Mouse (Mus musculus): Measurements from ENCODE around the gene Map4k2. TPM values are rescaled to one million over a fixed set of nuclear protein-coding genes. Genes with fewer than 3 reads are reported as not detected.

Gene Map4k2
- polyA plus RNA-seq, 2 experiments from 2014 or later: 82.0 to 116 TPM

DNA sequence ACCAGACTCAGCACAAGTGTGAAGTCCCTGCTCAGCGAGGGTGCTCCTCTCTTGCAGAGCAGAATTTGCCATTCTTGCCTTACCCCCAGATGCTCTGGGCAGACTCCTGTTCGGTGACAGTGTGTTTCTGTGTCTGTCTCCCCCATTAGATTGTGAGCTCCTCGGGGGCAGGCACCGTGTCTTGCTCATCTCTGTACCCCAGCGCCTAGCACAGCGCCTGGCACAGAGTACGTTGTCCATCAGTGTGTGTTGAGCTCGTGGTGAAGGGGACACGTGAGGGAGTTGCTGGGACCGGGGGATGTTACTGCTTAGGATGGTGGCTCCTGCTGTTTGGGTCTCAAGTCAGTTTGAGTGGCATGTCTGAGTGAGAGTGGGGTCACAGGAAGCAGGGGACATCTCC lies 62.9 kb downstream of the Map4k2 start:
- ATAC-seq: no peak

Other genes with a start within 250 kb of the Map4k2 start
- not detected for gene AC131692.1, start 246.7 kb upstream of the Map4k2 start, polyA plus RNA-seq (2017; shearing (Covaris generic))
- gene Naaladl1, start 235.4 kb upstream of the Map4k2 start, polyA plus RNA-seq (2017; shearing (Covaris generic)): not detected
- gene Sac3d1, start 222.5 kb upstream of the Map4k2 start, polyA plus RNA-seq (2017; shearing (Covaris generic)): 1 to 10 TPM; 2.5 to 2.6 TPM
- gene Snx15, start 212.8 kb upstream of the Map4k2 start, polyA plus RNA-seq (2017; shearing (Covaris generic)): 10 to 100 TPM; 17.4 to 25.2 TPM
- gene Batf2, start 200.2 kb upstream of the Map4k2 start, polyA plus RNA-seq (2017; shearing (Covaris generic)): not detected
- gene Arl2, start 199.6 kb upstream of the Map4k2 start, polyA plus RNA-seq (2017; shearing (Covaris generic)): 10 to 100 TPM; 16.9 to 20.1 TPM
- under 1 TPM in 1 of 2 experiments, not detected in 1; 0.60 TPM for gene Majin, start 156.7 kb upstream of the Map4k2 start, polyA plus RNA-seq (2017; shearing (Covaris generic))
- not detected for gene Gpha2, start 114.8 kb upstream of the Map4k2 start, polyA plus RNA-seq (2017; shearing (Covaris generic))
- 1 to 10 TPM; 1.4 to 1.5 TPM for gene Ppp2r5b, start 105.3 kb upstream of the Map4k2 start, polyA plus RNA-seq (2017; shearing (Covaris generic))
- gene Atg2a, start 99.5 kb upstream of the Map4k2 start, polyA plus RNA-seq (2017; shearing (Covaris generic)): 10 to 100 TPM in 1 of 2 experiments, 1 to 10 TPM in 1; 7.4 to 17.2 TPM
- gene Ehd1, start 64.4 kb upstream of the Map4k2 start, polyA plus RNA-seq (2017; shearing (Covaris generic)): 10 to 100 TPM; 11.0 to 15.2 TPM
- gene Cdc42bpg, start 34.7 kb upstream of the Map4k2 start, polyA plus RNA-seq (2017; shearing (Covaris generic)): under 1 TPM; 0.11 to 0.17 TPM
- gene Men1, start 6.2 kb upstream of the Map4k2 start, polyA plus RNA-seq (2017; shearing (Covaris generic)): 10 to 100 TPM; 13.9 to 19.1 TPM
- 10 to 100 TPM; 47.6 to 48.6 TPM for gene Sf1, start 22.6 kb downstream of the Map4k2 start, polyA plus RNA-seq (2017; shearing (Covaris generic))
- gene Pygm, start 43.3 kb downstream of the Map4k2 start, polyA plus RNA-seq (2017; shearing (Covaris generic)): 1 to 10 TPM; 3.7 to 8.0 TPM
- gene Rasgrp2, start 58.2 kb downstream of the Map4k2 start, polyA plus RNA-seq (2017; shearing (Covaris generic)): 100 to 1,000 TPM; 128 to 133 TPM
- under 1 TPM in 1 of 2 experiments, not detected in 1; 0.16 TPM for gene Nrxn2, start 77.6 kb downstream of the Map4k2 start, polyA plus RNA-seq (2017; shearing (Covaris generic))
- gene Slc22a12, start 201.9 kb downstream of the Map4k2 start, polyA plus RNA-seq (2017; shearing (Covaris generic)): not detected

All from activated CD4-positive, CD25-positive, alpha-beta regulatory T cell, adult 4 months (primary cell).